Mouse (Mus musculus) left cerebral cortex, adult 9 months (tissue): ENCODE measurements around the gene Kdm5a.

Experiments used
- DNase-seq, 2 experiments: peaks; one replicate each; pipeline ENCODE4 v3.0.0; 2022; ENCODE audit warnings: low spot score in 2 of 2

The Kdm5a gene

DNA sequence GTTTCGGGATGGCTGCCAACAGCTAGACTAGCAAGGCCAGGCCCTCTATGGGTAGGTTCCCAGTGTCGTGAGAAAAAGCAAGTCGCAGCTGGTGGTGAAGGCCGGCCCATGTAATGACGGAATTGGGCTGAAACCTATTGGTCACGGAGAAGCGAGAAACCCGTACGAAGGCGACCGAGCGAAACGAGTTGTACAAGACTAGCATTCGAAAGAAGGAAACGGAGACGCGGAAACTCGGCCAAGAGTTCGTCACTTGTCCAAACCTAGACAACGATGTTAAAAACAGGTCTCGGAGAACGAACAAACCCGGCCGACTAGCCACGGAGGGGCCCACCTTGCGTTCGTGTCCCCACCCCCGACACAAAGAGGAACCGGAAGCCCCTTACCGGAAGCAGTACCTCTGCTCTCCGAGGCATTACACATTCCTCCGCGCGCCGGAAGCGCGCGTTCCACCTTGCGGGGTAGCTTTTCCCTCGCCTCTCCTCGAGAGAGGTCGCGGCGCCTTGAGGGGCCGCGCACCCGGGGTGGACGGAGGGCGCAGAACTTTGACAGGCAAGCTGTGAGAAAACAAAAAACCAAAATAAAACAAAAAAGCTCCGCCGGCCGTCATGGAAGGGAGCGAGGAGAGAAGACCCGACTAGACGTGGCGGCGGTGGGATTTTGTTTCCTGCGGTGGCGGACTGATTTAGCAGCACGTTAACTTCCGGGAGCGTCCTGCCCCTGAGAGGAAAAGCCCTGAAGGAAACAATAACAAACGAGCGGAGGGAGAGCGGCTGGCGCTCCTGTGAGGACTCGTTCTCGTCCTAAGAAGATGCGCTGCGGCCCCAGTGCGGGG lies at the start of gene Kdm5a, which contains the start of gene Ccdc77:
Gene Kdm5a (plus strand): TSS at position 437 of the 835 bp plus-strand sequence.
Gene Ccdc77 (minus strand): TSS at position 687 of the 835 bp plus-strand sequence.
- DNase-seq: peak; percentile 89 to 94

DNA sequence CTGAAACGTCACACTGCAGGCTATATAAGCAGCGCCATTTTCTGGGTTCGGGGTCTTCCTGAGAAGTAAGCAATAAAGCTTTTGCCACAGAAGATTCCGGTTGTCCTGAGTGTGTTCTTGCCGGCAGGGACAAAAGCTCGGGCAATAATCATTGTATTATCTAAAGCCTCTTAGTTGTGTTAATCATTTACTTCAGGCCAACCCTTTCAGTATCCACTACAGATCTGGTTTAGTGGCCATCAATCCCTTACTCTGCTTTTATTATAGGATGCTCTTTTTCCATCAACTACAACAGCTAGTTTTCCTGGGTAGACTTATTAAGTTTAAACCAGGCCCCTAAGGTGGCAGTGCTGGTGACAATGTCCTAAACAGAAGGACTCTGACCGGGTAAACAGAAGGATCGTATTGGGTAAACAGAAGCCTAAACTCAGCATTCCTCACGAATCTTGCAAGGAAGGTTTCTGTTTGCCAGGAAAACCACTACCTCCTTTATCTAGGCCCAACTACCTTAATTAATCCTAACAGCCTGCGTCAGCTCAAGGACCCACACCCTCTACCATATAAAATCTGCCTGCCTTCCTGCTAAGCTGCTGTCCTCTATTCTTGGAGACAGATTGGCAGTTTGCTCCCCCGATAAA lies 45.5 kb upstream of the Kdm5a start:
- no peak for DNase-seq

DNA sequence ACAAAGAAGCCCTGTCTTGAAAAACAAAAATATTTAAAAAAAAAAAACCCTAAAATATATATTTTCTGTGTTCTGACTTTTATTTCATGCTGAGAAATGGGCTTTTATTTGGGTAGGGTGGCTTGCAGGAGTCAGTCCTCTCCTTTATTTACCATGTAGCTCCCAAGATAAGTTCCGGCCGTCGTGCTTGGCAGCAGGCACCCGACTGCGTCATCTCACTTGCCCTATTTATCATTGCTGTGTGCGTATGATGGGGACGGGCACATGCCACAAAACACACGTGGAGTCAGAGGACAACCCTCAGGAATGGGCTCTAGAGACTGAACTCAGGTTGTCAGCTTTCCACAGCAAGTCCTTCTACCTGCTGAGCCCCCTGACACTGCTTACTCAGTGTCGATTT lies 44.8 kb upstream of the Kdm5a start:
- DNase-seq: no peak

DNA sequence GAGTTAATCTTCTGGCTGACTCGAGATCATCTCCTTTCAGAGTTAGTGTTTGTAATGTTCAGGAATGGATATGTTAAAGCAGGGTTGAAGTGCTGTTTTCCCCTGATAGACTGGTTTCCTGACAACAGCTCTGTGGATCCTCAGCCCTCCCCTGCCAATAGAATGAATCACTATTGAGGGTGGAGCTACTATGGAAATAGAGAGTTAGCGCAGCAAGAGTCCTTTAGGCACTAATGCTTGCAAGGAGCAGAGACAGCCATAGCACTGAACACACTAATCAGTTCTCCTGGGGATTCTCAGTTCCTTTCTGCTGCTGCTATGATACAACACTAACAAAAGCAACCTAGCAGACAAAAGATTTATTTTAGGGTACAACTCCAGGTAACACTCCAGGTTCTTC lies 43.6 kb upstream of the Kdm5a start:
- no peak for DNase-seq

DNA sequence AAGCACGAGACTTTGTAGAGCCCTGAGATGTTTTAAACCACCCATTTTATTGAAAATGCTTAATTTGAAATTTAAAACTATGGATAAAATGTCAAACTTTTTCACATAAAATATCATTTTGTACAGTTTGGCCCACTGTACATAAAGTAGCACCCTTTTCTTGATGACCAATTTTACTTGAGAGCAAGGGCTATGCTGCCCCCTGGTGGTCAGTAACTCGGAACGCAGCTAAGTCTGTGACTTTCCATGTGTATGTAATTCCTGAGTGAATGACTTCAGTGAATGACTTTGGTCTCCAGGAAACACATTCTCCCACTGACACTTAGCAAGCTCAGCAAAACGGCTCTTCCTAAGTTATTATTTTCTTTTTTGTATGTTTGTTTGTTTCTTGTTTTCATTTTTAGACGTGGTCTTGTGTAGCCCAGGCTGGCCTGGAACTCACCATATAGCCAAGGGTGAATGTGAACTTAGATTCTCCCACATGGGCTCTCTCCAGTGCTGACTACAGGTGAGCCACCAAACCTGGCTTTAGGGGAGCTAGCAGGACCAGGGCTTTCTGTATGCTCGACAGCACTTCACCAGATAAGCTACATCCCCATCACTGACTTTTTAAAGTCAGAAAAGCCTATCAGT lies 39.5 kb upstream of the Kdm5a start:
- DNase-seq: peak in 1 of 2 experiments; percentile 64

DNA sequence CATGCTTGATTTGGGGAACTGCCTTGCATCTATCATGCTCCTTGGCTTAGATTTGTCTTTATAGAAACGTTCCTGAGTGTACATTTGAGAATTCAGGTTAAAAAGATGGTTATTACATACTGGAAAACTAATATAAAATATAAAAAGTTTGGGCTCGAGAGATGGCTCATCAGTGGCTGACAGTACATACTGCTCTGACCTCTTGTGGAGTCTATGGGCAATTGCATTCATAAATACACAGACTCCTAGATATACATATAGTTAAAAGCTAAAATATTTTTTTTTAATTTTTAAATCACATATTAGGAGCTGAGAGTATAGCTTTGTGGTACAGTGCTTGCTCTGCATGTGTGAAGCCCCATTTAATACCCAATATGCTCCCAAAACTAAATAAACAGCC lies 31.6 kb upstream of the Kdm5a start:
- no peak for DNase-seq

DNA sequence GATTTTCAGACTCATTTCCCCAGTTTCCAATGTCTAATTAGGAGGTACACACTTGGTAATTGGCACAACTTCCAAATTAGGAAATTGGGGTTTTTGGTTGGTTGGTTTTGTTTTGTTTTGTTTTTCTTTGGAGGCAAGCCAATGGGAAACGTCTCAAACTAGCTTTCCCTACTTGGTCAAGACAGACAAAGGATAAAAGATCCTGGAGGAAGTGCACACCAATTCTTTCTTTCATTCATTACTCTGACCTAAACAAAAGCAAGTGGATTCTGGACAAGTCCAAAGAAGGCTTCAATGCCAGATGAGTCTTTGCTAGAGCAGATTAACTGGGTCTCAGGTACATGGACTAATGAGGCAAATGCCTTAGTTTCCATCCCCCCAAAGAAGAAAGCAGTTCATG lies 19.9 kb upstream of the Kdm5a start:
- no peak for DNase-seq

DNA sequence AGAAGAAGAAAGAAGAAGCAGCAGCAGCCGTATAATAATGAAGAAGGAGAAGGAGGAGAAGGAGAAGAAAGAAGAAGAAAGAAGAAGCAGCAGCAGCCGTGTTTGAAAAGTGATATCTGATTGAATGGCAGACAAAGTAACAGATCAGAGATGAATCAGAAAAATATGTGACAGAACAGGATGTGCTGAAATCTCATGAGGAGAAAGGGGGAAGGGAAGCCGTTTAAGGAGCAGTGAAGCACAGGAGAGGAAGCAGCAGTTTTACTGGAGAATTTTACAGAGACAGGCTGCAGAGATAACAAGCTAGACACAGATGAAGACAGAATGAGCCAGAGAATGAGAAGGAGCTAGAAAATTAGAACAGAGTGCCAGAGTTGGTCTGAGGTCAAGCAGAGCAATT lies 14.9 kb upstream of the Kdm5a start:
- no peak for DNase-seq

DNA sequence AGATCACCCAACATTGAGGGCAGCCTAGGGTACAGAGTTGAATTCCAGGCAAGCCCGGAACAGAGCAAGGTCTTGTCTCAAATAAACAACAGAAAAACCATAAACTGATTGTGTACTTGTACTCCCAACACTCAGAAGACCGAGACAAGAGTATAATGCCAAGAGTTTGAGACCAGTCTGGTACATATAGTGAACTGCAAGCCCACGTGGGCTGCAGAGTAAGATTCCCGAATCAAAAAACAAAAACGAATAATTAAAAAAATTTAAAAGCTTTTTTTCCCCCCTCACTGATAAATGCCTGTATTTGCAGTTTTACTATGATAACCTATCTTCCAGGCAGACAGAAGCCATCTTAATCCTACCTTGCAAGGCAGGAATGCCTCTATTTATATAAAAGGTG lies 7.4 kb upstream of the Kdm5a start:
- DNase-seq: no peak

DNA sequence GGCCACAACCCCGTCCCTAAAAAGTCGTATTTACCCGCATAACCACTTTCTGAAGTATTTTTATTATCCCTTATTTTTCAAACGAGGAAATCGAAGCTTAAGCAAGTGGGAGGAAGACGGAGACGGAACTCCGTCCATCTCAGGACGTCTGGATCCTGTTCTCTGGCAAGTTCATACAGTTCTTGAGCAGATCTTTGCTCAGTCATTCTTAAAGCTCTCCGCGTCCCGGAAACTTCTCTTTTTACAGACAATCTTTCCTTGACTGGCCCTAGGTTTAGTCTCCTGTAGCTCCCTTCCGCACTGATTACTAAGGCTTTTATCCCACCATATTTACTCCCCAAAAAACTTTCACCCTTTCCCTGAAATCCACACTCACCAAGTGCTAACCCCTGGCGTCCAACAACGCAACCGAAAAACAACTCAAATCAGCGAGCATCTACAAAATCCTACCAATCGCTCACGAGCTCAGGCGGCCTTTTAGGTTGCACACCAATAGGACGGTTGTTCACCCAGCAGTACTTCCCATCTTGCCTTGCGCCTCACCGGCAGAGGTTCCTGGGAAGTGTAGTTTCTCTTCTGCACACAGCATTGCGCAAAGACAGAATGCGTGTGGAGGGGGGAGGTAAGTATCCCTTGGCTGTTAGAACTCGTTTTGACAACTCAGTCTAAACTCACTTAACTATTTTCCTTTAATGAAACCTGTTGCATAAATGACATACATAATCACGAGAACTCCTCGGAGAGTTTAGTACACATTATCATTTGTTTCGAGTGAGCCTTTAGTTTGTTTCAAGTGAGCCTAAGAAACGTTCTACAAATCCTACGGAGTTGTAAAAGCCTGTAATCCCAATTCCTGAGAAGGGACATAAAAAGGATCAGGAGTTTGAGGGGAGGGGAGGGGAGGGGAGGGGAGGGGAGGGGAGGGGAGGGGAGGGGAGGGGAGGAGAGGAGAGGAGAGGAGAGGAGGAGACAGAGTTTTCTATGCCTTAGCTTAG lies 6.7 kb upstream of the Kdm5a start:
- DNase-seq: peak; percentile 76 to 88

DNA sequence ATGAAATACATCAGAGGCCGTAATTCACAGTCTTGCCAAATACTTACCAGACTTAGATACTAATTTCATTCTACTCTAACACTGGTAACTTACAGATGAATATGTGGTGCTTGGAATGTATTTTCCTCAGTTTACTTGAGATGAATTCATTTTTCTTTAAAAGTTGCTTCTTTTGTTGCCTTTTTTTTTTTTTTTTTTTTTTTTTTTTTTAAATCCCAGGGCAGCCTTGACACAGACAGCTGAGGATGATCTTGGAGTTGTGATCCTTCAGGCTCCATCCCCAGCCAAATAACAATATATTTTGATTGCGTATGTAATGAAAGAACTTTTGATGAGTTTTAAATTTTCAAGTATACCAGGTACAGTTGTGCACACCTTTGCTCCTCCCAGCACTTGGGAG lies 1.8 kb upstream of the Kdm5a start:
- no peak for DNase-seq

DNA sequence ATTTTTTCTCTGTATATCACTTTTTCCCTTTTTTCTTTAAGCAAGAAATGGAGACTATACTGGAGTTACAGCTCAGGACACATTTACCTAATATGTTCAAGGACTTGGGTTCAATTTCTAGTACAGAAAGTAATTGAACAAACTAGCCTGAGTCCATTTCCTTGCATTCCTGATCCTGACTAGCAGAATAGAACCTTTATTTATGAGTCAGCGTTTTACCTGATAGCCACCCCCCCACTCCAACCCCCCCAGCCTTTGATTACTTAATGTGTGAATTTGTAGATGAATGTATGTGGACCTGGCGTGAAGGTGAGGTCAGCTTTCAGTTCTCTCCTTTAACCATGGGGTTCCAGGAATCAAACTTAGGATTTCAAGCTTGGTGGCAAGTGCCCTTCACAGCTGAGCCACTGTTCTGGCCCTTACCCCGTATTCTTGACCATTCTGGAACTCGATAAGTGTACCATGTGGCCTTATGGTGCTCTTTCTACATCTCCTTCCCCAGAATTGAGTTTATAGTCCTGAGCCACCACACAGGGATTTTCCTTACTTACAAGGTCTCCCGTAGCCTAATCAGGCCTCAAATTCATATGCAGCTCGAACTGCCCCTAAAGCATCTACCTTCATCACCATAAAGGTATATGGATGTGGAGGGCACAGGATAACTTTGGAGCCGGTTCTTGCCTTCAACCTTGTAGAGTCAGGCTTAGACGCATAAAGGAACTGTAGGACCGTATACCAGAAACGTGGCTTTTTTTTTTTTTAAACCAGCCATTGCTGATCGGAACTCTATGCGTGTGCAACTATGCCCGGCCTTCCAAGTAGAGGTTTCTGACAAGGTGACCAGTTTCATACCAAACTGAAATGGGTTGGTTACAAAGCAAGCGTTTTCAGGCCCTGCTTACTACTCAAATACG lies 893 bp upstream of the Kdm5a start:
- no peak for DNase-seq

DNA sequence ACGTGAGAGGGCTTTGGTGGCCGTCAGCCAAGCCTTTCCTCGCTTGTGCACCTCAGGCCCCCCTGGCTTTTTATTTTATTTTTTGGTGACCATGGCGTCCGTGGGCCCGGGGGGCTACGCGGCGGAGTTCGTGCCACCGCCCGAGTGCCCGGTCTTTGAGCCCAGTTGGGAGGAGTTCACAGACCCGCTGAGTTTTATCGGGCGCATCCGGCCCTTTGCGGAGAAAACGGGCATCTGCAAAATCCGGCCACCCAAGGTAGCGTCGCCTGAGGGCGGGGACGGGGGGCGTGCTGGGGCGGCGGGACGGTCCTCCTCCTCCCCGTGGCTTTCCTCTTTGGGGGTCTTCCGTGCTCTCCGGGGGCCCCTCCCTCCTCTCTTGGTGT lies 590 bp downstream of the Kdm5a start:
- no peak for DNase-seq

DNA sequence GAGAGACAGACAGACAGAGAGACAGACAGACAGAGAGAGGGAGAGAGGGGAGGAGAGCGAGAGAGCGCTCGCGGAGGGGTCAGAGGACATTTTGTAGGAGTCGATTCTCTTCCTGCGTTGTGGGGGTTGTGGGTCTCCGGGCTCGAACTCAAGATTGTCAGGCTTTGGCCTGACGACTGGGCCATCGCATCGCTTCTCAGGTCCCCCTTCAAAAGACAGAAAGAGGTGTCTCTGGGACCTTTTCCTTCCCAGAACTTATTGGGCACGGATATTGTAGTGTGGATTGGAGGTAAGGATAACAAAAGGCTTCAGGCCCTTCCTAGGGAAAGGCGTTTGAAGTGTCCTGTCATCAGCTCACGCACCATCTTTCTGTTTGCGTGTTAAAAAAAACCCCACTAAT lies 1.1 kb downstream of the Kdm5a start:
- DNase-seq: no peak

DNA sequence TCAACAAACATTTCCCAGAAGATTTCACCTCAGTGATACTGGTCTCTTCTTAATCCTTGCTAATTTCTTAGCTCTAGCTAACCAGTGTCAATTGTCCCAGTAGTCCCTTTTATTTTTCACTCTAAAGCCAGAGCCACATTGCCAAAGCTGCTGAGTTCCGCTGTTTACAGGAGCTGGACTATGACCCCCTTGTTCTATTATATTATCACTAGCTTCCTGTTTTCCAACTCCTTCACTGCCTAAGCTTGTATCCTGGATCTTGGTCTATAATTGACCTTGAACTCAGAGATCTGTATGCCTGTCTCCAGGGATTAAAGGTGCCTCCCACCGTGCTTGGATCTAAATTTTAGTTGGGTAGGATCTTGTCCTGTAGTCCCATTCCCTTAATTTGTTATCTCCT lies 12.8 kb downstream of the Kdm5a start:
- DNase-seq: no peak

DNA sequence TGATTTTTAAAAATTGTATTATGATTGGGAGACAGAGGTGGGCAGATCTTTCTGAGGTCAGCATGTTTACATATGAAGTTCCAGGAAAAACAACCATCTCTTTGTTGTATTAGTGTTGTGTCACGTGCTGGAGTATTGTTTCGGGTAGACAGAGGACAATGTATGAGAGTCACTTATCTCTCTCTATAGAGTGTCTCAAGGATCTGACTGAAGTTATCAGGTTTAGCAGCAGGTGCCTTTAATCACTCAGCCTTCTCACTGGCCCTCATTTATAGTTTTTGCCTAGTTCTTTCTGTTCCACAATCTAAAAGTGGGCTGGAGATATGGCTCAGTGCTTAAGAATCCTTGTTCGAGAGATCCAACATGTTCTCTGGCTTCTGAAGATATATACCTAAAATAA lies 26.1 kb downstream of the Kdm5a start:
- no peak for DNase-seq

DNA sequence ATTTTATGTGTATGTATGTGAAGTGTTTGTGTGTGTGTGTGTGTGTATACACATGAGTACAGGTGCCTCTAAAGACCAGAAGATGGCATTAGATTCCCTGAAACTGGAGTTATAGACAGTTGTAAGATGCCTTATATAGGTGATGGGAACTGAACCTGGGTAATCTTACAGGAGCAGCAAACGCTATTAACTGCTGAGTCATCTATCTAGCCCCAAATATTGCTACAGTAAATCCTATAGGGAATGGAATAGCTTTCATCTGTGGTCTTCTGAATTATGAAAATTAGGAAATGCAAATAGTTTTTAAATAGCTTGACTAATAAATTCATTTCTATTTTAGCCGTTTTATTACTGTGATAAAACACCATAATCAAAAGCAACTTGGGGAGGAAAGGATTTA lies 28.9 kb downstream of the Kdm5a start:
- DNase-seq: no peak

DNA sequence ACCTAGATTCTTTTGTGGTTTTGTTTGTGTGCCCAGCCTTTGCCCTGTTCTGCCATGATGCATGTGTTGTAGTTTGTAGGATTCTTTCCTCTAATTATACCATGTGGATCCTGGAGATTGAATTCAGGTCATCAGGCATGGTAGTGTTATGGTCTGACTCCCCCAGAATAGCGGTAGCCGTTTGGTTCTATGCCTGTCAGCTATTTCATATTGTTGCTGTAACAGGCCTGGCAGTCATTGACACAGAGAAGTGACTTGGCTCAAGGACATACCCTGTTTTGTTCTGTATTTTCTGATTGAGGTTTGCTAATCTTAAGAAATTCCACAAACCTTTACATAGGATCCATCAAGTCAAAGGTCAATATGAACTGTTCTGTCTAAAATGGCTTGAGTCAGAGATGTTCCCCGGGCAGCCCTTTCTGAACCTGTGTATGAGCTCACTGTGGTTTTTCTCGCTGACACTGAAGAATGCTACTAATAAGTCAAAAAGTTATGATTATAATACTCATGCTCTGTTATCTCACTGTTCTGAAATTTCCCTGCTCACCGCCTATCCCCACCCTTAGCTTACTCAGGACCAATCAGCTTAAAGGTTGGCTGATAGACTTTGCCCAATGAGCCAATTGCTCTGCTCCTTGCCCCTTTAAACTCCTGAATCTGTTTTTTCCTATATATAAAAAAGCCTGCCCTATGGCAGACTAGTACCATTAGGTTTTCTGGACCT lies 31.9 kb downstream of the Kdm5a start:
- no peak for DNase-seq

DNA sequence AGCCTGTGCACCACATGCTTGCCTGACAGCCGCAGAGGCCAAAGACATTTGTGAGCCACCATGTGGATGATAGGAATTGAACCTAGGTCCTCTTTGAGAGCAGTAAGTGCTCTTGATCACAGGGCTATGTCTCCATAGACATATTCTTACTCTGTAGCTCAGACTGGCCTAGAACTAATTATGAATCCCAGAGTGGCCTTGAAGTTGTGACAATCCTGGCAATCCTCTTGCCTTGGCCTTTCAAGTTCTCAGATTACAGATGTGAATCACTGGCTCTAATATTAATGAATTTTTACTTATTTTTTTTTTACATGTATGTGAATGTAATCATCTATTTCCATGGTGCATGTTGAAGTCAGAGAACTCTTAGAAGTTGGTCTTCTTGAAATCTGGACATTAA lies 40.0 kb downstream of the Kdm5a start:
- no peak for DNase-seq

DNA sequence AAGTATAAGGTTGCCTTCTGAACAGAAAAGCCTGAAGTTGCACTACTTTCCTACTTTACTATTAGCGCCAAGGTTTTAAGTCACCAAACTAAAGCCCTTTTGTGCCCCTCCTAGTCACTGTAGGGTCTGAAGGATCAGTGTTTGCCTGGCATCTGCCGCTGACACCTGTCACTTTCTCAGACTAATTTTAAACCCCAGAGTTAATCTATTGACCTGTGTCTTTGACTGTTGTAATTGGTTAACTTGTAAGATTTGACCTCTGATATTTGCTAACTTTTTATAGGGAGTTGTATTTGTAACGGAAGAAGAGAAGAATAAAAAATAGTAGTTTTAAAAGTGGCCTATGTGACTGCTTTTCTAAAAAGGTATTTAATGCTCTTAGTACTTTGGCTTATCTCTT lies 74.2 kb downstream of the Kdm5a start:
- no peak for DNase-seq
